Comparison of ENCODE assay signal across 8 mouse cellular contexts in the genomic region with DNA sequence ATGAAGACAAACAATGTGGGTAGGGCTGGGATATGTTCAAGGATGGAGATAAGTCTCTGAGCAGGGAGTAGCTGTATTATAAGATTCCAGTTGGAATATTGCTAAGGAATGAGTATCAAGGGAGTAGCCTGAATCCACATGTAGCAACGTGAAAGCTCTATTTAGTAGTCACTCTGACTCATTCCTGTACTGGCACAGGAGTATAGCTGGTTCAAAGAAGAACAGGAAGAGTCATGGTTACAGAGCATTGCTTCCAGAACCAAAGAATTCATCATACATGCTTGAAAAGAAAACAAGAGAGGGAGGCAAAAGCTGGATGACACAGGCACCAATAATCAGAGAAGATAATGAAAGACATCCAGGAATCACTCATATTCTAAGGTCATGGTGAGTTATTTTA.
"Had no signal": no experiment of that assay in that cellular context is flagged by ENCODE, and none has a peak within 500 bp of the region (broad histone marks: within the 10 kb centered on the region; RNA-seq: fewer than 3 reads in every experiment).

No protein-coding gene starts in this region.

- DNase-seq: kidney, adult 9 months; kidney, postnatal 25 days; layer of hippocampus, adult 9-11 months; left cerebral cortex, postnatal 4 days; liver, postnatal 0 days; lung, embryonic 14.5 days; retina, postnatal 1 day; thymus, postnatal 36 days had no signal
